Mouse (Mus musculus): ENCODE data around the gene Ptgis. TPM values are rescaled to one million over a fixed set of nuclear protein-coding genes. Genes with fewer than 3 reads are reported as not detected.
"Not testable (repeated sequence)": the region's sequence is repeated elsewhere in the genome, so short reads cannot be mapped to it uniquely, and the experiment has no call there.

Gene Ptgis
- total RNA-seq, 4 experiments from 2014 or later: 14.5 to 23.5 (median 16.9) TPM

DNA sequence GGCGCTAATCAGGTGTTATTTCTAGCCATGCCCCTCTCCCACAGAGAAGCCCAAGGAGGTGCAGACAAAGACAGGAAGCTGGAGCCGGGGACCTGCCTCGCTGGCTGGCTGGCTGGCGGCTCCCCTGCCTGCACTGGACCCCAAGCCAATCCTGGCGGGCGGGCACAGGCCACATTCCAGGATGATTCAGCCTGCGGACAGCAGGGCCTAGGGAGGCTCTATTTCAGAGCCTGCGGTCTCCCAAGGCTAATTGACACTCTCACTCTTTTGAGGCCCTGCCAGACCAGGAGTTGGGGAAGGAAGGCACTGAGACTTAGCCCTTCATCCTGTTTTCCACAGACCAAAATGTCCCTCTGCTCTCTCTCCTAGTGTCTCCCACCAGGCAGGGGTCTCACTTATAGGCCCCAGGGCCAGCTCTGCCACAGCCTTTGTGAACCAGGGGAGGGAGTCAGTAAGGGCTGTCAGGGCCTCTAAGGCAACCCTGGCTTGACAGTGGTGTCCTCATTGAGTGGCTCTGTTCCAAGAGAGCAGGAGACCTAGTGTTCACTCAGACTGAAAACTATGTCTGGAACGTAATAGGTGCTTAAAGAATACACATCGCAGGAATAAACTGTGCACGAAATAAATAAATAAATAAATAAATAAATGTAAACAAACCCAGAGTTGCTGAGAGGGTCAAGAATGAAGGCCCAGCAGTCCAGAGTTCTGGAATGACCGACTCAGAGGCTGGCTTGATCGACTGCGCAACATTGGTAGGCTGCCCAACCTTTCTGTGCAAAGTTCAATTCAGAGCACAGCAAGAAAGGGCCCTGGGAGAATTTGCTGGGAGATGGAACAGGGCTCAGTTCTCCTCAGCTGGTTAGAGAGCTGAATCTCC lies 8.0 kb downstream of the Ptgis start:
- no peak for DNase-seq (ENCODE audit: low spot score)

DNA sequence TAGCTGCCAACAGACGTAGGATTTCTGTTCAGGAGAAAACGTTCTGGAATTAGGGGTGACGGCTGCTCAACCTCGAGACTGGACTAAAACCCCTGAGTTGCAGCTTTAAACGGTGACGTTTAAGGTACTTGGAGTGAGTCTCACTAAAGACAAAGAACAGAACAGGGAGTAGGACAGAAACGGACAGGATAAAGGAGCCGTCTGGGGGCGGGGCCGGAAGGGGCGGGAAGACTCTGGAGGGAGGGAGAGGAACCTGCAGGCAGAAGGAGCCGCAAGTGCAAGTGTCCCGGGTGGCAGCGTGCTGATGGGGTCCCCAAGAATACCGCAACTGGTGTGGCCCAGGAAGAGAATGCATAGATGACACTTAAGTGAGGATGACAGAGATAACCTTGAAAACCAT lies 9.8 kb downstream of the Ptgis start:
- no peak for DNase-seq (ENCODE audit: low spot score)

DNA sequence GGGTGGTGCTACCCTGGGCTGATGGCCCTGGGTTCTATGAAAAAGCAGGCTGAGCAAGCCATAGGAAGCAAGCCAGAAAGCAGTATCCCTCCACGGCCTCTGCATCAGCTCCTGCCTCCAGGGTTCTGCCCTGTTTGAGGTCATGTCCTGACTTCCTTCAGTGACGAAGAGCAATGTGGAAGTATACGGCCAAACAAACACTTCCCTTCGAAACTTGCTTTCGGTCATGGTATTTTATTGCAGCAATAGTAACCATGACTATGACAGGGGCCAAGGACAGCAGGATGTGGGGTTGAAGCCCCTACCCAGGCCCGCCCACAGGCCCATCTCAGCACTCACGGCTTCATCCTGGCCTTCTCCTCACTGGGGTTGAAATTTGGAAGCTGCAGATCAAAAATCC lies 15.5 kb downstream of the Ptgis start:
- no peak for DNase-seq (ENCODE audit: low spot score)

DNA sequence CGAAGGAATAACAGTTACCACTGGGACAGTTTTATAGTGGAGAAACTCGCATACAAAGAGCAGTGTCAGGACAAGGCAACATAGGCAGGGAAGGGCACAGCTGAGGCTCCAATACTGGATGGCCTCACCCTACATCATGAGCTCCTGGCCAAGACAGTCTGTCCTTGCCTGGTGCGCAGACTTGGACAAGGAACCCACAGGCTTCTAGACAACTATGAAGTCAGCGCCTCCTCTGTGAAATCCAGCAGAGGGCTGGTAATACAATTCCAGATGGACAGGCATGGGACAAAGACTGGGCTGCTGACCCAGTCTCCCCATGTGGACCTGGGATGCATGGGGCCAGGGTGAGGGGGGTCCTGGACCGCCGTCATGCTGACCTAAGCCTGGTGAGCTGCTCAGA lies 16.2 kb downstream of the Ptgis start:
- DNase-seq (ENCODE audit: low spot score): no peak

DNA sequence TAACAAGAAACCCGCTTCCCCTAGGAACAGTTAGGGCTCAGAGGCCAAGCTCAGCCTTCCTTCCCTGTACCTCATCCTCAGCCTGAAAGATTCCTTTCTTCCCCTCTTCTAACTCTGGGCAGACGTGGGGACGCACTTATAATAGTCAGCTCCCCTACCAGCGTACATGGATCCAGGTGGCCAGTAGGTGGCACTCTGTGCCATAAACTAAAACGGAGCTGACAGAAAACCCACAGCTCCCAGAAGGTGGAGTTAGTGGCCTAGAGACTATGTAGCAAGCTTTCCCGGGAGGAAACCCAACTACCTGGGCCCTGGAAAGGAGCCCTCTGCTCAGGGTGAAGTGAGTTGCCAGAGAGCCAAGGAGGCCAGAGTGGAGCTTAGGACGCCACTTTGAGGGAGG lies 18.3 kb downstream of the Ptgis start:
- DNase-seq (ENCODE audit: low spot score): peak; percentile 53

DNA sequence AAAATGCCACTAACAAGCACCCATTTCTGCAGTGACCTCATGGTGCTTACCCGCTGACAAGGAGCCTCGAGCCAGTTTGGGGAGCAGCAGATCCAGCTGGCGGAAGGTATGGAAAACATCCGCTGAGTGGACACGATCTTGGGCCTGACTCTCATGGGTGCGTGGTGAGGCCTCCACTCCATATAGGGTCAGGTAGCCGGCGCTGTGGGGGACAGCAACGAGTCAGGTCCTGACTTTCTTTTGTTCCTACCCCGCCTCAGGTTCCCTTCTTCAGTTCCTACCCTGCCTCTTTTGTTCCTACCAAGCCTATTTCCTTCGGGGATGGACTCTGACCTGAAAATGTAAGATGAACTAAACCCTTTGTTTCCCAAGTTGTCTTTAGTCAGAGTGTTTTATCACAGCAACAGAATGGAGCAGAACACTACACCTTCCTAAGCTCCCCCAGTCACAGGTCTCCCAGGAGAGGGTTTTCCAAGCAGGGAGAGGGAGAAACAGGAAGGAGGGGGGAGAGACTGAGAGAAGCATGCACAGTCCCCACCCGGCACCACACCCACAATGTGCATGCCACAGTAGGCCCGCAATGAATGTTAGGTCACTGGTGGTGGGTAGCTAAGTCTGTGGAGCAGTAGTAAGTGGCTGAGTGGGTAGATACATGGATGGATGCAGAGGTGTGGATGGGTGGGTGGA lies 19.1 kb downstream of the Ptgis start:
- no peak for DNase-seq (ENCODE audit: low spot score)

DNA sequence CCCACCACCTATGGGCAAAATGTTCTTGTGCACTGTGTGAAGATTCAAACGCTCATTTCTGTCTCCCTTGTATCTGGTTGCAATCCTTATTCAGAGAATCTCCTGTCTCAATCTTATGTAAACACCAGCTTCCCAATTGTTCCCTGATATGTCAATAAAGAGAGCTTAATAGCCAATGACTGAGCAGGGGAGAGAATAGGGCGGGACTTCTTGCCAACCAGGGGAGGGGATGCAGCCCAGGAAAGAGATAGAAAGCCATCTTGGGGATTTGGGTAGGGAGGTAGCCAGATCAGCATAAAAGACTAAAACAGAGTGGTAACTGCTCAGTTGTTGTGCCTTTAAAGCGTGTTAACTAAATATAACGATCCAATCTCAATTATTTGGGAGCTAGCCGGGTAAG lies 19.7 kb downstream of the Ptgis start:
- DNase-seq (ENCODE audit: low spot score): no peak

DNA sequence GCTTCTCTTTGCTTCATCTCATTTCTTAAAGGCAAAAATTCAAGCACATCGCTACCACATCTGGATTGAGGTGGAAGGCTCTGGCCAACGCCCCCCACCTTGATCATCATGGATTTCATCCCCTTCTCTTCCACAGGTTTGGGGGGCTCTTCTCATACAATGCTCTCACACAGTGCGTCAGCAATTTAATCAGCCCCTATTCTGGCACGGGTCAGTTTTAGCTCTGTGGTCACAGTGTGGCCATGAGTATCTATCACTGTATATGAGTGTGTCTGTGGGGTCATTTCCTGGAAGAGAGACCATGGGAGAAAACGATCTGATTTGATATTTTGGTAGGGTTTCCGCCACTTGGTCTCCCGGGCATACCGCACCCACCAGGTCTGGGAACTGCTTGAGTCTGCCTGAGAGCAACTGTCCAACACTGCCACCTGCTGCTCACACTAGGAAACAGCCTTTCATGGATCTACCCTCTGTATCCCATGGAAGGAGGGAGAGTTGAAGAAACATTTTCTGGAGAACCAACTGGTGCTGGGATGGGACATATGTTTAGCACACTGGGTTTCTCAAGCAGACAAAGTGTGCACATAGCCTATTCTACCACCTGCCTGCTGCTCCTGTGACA lies 21.1 kb downstream of the Ptgis start:
- DNase-seq (ENCODE audit: low spot score): peak; percentile 82

DNA sequence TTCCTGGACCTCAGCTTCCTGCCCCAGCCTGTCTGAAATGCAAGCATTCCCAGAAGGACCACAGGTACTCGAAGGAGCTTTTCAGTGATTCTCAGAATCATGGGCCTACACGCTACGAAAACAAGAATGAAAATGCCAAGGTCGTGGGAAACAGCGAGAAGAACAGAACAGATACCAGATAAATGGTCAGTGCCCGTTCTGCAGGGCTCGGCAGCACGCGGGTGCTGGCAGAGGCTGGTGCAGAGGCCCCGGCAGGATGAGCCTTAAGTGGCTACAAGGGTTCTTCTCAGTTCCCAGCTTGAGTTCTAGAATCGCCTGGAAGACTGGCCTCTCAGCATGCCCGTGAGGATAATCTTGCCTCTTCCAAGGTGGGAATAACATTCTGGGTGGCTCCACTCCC lies 26.7 kb downstream of the Ptgis start:
- DNase-seq (ENCODE audit: low spot score): no peak

DNA sequence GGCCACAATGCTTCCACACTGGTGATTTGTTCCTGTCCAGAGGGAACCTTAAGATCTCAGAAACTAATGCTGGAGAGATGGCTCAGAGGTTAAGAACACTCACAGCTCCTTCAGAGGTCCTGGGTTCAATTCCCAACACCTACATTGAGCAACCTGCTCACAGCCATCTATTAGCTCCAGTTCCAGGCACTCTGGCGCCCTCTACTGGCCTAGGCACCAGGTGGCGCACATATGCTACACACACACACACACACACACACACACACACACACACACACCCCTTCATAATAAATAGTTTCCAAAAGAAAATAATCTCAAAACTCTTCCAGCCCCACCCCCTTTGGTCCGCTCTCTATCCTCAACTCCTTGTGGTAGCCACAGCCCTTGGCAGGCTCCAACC lies 27.3 kb downstream of the Ptgis start:
- no peak for DNase-seq (ENCODE audit: low spot score)

DNA sequence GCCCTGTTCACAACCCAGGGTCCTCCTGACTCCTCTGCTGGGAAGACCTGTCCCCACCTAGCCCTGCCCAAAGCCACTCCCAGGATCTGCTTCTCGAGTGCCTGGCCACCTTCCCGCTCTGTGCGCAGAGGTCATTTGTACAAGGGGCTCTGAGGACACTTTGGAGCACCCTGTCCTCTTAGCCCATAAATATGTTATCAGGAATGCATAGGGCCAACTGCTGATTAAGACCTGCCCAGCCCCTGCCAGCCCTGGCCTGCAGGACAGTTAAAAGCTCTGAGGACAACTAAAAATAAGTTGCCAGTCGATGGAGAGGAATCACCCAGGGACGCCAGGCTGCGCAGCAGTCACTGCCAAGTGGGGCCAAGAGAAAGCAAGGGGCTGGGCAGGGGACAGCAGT lies 27.9 kb downstream of the Ptgis start:
- peak; percentile 69 for DNase-seq (ENCODE audit: low spot score)

DNA sequence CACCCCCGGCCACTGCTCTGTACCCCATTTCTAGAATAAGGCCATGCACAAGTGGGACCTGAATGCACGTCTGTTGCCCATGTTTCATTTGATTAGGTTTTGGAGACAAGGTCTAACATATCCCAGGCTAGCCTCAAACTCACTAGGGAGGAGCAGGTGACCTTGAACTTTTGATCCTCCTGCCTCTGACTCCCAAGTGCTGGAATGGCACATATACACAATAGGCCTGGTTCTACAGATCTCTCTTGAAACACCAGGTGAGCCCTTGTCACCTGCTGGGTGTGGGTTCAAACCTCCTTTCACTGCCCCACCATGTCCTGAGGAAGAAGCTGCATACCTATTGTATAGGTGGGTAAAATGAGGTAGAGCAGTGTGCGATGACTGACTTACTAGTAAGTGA lies 28.3 kb downstream of the Ptgis start:
- no peak for DNase-seq (ENCODE audit: low spot score)

DNA sequence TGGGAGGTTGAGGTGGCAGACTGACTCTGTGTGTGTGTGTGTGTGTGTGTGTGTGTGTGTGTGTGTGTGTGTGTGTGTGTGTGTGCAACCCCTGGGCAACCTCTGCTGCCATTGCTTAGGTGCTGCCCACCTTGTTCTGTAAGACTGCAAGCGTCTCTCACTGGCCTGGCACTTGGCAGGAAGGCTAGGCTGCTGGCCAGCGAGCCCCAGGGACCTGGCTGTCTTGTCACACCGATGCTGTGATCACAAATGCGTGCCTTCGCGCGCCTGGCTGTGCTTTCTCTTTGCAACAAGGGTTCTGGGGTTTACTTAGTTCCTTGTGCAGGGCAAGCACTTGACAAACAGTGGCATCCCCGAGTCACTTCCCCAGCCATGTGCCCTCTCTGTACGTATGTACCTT lies 30.5 kb downstream of the Ptgis start:
- no peak for DNase-seq (ENCODE audit: low spot score)

DNA sequence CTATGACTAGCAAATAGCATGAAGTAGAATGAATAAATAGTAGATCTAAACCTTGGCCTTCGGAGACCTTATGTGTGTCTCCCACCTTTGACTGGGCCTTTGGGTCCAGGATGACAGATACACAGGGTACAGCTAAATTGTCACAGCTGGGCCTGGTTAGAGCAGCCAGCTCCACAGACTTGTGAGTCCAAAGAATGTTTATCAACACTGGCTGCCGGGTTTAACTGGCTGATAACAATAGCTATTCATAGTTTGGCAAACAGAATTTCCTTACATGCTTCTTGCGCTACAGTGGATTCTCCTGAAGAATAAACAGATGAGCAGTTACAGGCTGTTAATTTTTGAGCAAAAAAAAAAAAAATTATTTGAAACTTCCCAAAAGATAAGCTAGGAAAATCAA lies 31.4 kb downstream of the Ptgis start:
- no peak for DNase-seq (ENCODE audit: low spot score)

DNA sequence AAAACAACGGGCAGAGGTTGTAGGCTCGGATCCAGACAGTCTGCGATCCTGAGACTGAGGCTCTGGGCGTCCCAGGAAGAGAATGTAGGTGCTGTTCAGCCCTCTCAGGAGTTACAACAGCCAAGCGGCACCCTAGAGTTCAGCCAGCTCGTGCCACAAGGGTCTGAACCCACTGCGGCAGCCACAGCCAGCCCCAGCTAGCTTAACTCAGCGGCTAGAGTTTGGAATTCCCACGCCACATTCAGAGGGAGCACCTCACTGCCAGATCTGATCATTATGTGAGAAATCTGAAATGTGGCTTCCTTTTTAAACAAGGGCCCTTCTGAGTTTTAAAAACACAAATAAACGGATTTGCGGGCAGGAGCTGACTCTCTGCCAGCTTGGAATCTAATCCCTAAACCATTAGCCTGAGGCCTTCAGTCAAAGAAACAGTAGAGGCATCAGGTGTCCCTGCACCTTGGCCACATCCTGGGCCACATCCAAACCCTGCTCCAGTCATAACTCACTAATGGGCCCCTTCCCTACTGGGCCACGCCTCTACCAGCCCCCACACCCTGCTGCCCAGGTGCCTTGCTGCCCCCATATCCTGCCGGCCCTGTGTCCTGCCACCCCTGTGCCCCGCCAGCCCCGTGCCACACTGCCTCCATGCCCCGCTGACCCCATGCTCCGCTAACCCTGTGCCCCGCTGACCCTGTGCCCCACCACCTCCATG lies 34.3 kb downstream of the Ptgis start:
- no peak for DNase-seq (ENCODE audit: low spot score)

DNA sequence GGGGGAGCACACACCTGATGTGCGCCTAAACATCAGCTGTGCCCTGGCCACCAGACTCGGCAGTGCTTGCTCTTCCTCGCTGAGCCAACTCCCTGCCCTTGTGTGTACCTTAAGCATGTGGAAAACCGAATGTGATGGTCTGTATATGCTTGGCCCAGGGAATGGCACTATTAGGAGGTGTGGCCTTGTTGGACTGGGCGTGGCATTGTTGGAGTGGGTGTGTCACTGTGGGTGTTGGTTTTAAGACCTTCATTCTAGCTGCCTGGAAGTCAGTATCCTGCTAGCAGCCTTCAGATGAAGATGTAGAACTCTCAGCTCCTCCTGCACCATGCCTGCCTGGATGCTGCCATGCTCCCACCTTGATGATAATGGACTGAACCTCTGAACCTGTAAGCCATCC lies 35.7 kb downstream of the Ptgis start:
- DNase-seq (ENCODE audit: low spot score): not testable (repeated sequence)

DNA sequence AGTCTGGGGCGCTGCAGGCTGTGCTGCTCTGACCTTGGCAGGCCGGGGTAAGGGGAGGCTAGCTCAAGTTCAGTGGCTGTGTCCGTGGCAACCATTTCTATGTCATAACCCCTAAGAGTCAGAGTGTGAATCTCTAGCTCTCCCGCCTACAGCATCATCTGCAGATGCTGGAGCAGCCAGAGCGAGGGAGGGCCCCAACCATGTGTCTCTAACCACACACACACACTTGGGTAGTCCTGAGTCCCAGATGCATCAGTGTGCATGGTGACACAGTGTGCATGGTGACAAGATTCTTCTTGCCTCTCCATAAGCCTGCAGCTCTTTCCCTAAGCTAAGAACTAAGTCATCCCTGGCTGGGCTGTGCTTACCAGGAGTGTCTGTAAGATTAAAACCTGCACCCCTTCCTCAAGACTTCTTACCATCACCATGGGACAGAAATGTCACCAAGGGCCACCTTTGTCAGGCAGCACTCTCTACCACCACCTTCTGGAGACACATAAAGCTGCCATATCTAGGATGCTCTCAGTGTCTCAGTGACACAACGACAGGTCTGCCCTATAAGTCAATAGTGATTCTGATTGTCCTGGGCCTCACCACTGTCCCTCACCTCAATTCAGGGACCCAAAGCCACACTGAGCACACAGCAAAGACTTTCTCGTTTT lies 36.8 kb downstream of the Ptgis start:
- no peak for DNase-seq (ENCODE audit: low spot score)

DNA sequence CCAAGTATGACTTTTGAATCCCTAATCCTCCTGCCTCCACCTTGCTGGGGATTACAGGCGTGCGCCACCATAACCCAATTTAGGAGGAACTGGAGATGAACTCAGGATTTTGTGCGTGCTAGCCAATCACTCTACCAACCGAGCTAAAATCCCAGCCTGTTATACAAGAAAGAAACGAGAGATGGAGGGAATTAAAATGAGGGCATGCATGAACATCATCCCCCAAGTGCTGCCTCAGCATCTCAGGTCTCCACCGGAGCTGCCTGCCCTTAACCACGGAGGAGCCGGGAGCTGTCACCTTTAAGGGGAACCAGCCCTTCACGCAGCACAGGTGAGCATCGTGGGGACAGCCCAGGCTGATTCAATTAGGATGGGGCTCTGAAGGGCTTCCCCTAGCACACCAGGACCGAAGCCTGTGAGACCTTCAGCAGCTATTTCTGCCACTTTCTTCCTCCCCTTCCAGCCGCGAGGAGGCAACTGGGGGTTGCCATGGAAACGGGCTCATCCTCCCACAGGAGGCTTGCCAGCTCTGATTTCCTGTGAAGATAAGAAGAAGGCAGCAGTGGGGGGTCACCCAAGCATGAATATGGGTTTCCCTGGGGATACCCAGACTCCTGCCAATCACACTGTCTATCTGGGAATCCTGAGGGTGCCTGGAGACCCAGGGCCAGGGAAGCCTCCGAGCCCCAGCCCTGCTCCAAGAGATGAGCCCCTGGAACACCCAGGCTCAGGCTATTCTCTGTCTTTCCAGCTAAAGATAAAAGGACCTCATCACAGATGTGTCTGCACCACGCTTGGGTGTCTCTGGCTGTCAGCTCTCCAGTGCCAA lies 38.7 kb downstream of the Ptgis start:
- no peak for DNase-seq (ENCODE audit: low spot score)

DNA sequence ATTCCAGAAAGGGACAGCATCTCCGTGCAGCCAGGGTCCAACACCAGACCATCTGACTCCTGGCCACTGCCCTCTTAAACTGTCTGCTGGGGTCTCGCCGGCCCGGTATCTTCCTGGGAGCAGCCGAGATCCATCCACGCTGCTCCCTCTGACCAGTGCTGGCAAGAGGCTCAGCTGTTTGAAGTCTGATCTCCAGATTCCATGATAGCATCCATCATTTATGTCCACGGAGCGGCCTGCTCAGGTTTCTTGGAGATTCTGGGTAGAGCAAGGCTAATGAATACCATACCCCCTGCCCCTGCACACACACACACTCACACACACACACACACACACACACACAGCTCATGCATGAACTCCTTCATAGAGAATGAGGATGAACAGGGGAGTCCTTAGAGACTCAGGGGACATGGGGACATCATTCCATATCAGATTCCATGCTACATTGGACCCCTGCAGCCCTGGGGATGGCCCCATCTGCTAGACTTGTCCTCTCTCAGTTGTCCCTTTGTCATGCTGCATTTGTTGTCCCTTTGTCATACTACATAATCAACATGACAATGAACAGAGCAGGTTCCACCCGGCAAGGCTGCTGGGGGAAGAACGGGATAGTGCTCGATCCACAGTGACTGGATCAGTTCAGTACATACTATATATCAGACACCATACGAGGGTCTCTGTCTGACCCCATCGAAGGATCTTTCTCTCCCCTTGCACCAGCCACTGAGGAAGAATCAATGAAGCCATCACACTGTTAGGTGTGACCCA lies 41.6 kb downstream of the Ptgis start:
- no peak for DNase-seq (ENCODE audit: low spot score)

DNA sequence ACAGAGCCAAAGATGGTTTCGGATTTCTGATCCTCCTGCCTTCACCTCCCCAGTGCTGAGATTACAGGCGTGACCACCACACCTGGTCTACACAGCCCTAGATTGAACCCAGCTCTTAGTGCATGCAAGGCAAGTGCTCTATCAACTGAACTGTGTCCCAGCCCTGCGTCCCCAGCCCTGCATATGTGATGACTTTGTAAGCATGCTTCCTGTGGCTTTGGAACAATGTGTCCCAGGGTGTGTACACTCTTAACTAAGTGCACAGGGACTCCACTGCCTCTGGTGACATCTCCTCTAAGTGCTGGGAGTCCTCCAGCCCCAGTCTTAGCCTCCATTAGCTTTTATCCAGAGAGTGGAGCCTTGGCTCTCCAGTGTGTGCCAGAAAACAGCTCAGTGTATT lies 47.0 kb downstream of the Ptgis start:
- DNase-seq (ENCODE audit: low spot score): no peak

Measured in heart, adult 8-10 months (tissue).